Mouse (Mus musculus) liver, embryonic 12.5 days (tissue): ENCODE results near the gene Foxn2. TPM values are rescaled to one million over a fixed set of nuclear protein-coding genes. Genes with fewer than 3 reads are reported as not detected.

ENCODE experiments used
- ATAC-seq: fragments of 200-750 bp; cut with Nextera tagmentation; 2 replicates; pipeline ENCODE4 v1.8.0; 2017; ENCODE audit warnings: moderate number of reproducible peaks, mild to moderate bottlenecking, moderate library complexity
- H3K27ac ChIP-seq: fragments of 300-500 bp; sonication (generic); 2 replicates; pipeline ENCODE4 v1.5.1; 2016; ENCODE audit warnings: mild to moderate bottlenecking
- H3K27me3 ChIP-seq: fragments of 300-500 bp; sonication (generic); replicated peaks from 2 replicates; pipeline ENCODE4 v1.6.1; 2016; ENCODE audit warnings: mild to moderate bottlenecking, moderate library complexity
- H3K36me3 ChIP-seq: fragments of 300-500 bp; sonication (generic); 2 replicates; pipeline ENCODE4 v1.6.1; 2016; ENCODE audit warnings: mild to moderate bottlenecking, moderate library complexity
- H3K4me1 ChIP-seq: fragments of 300-500 bp; sonication (generic); 2 replicates; pipeline ENCODE4 v1.6.1; 2016
- H3K4me2 ChIP-seq: fragments of 300-500 bp; sonication (generic); 2 replicates; pipeline ENCODE4 v1.6.1; 2016; ENCODE audit warnings: mild to moderate bottlenecking, moderate library complexity
- H3K4me3 ChIP-seq: fragments of 300-500 bp; sonication (generic); 2 replicates; pipeline ENCODE4 v1.5.1; 2016; ENCODE audit warnings: mild to moderate bottlenecking, moderate library complexity
- H3K9ac ChIP-seq: fragments of 300-500 bp; sonication (generic); 2 replicates; pipeline ENCODE4 v1.6.1; 2016; ENCODE audit warnings: mild to moderate bottlenecking, moderate library complexity
- H3K9me3 ChIP-seq: fragments of 300-500 bp; sonication (generic); replicated peaks from 2 replicates; pipeline ENCODE4 v1.6.1; 2016; ENCODE audit warnings: mild to moderate bottlenecking, moderate library complexity
- WGBS: fragments of 180-500 bp; shearing (Covaris S2); methylation state at CpG from one replicate; pipeline ENCODE4 v1.1.7; 2016; ENCODE audit not compliant: insufficient replicate concordance; 5-methylcytosine and 5-hydroxymethylcytosine counted together
- polyA plus RNA-seq: library from polyadenylated mRNA; unstranded; fragments of >200 nt; fragmentation: Nextera tagmentation; extraction: Ambion mirVana; gene quantifications from 2 replicates; pipeline ENCODE4 v1.2.1, GENCODE M21; 2016

Foxn2 gene
- 17.5 and 18.5 TPM in 2 replicates for polyA plus RNA-seq

DNA sequence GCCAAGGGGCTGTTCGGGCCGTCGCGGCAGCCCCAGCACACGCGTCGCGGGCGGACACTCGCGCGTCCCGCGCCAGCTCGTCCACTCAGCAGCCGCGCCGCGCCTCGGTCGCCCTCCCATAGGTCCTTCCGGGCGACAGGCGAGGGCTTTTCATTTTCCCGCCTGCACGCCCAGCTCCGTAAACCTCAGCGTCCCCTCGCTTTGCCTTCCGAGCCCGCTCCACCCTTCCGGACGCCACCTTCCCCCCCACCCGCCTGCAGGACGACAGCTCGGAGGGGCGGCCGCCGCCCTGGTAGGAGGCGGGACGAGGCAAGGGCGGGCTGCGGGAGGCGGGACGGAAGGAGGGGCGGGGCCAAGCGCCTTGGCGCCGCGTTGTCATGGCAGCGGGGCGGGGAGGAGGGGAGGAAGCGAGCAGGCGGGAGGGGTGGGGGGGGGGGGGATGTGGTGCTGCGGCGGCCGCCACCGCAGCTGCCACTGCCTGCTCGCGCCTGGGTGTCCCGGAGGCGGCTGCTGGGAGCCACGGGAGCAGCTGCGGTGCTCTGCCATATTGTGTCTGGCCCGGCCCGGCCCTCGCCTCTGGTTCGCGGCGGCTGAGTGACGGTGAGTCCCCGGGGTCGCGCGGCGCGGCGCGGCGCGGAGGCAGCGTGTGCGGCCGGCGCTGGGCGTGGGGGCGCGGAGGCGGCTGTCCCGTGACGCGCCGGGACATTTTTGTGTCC lies at the start of gene Foxn2:
Foxn2 (plus strand) TSS at position 427 of the 716 bp plus-strand sequence.
- Histone ChIP-seq H3K27me3 (no peaks in the 10 kb centered on the region), H3K9ac (peak within 1 kb of the TSS; percentile 97), H3K9me3 (no peaks in the 10 kb centered on the region), H3K4me2 (peak within 1 kb of the TSS; percentile 93), H3K36me3 (no peaks in the 10 kb centered on the region), H3K4me3 (peak within 1 kb of the TSS; percentile 96), H3K27ac (peak within 1 kb of the TSS; percentile 92), H3K4me1 (peaks cover 68% of the 10 kb centered on the region)
- ATAC-seq, result peak; percentile 91
- under 1% methylated on average over 70 of the region's 93 CpGs for WGBS

DNA sequence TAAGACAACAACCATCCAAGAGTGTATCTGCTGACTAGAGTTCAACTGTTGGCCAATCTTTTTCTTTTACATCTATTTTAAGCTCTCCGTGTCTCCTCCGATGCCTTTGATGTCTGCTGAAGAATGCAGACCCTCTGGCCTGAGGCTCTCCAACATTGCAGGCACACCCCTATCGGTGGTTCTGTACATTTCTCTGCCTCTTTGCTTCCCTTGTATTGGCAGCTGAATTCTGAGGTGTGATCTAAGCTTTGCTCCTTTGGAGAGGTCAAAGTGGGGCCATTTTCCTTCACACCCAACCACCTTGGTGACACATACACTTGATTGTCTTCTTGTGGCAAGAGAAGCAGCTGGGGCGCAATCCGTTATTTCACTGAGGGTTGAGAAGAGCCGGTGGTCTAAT lies 43.0 kb upstream of the Foxn2 start:
- no peak for ATAC-seq
- Histone ChIP-seq H3K9ac (no peak overlapping the region), H3K4me2 (no peak overlapping the region), H3K4me1 (no peaks in the 10 kb centered on the region), H3K9me3 (no peaks in the 10 kb centered on the region), H3K27ac (no peak overlapping the region), H3K27me3 (0 out of 2 replicates have a peak, but pooled peaks cover 2% of the 10 kb centered on the region), H3K36me3 (no peaks in the 10 kb centered on the region), H3K4me3 (no peak overlapping the region)
- 78% methylated on average over 6 of the region's 6 CpGs for WGBS

DNA sequence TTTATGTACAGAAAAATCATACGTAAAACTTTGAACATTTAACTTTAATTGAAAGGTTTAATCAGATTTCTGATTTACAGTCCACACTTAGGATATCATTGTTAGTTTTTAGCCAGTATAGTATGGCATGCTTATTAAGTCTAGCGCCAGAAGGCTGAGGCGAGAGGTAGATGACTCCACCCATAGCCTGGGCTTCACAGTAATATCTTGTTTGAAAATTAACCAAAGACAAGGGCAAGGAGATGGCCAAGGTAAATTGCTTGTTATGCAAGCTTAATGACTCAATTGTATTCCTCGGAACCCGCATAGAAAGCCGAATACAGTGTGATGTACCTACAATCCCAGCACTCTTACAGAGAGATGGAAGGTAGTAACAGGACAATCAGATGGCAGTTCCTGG lies 42.4 kb upstream of the Foxn2 start:
- Histone ChIP-seq H3K9ac (no peak overlapping the region), H3K27ac (no peak overlapping the region), H3K9me3 (no peaks in the 10 kb centered on the region), H3K4me1 (no peaks in the 10 kb centered on the region), H3K4me3 (no peak overlapping the region), H3K36me3 (no peaks in the 10 kb centered on the region), H3K4me2 (no peak overlapping the region), H3K27me3 (peaks cover 6% of the 10 kb centered on the region)
- ATAC-seq, result no peak
- WGBS, result 80% methylated on average over 6 of the region's 6 CpGs

DNA sequence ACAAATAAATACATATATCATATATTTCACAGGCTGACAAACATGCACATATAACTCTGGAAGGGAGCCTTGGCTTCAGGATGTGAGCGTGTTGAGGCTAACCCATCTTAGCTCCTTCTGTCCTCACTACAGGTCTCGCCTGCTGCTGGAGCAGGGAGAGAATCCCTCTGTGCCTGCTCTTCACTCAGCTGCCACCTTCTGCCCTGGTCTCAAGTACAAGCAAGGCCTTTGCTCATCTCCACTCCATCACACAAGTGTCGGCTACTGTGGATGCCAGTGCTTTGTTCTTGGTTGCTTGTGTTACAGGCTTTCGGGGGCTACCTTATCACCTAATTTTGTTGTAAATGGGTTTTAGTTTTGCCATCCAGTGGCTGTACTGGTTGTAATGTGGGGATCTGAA lies 41.7 kb upstream of the Foxn2 start:
- no peaks in the 10 kb centered on the region for H3K9me3 ChIP-seq
- H3K27me3 ChIP-seq, result peaks cover 13% of the 10 kb centered on the region
- H3K36me3 ChIP-seq, result no peaks in the 10 kb centered on the region
- H3K4me2 ChIP-seq, result no peak overlapping the region
- no peak overlapping the region for H3K9ac ChIP-seq
- no peak overlapping the region for H3K4me3 ChIP-seq
- ATAC-seq, result no peak
- no peaks in the 10 kb centered on the region for H3K4me1 ChIP-seq
- H3K27ac ChIP-seq, result no peak overlapping the region
- WGBS, result 72% methylated on average over 4 of the region's 4 CpGs

DNA sequence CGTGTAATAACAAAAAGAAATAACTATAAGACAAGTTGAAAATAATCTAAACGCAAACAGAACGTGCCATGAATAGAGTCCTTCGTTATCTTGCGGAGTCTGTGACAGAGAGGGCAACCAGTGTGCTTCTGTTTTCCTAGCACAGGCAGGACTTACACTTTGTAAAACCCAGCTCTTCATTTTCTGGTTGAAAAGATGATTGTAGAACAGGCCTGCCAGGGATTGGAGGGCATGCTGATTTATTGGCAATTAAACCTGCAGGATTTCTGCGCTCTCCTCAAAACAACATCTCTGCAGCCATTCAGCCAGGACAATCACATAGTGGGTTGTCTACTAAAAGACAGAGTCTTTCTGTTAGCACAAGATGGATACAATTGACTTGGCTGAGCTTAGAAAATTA lies 40.4 kb upstream of the Foxn2 start:
- Histone ChIP-seq H3K4me3 (no peak overlapping the region), H3K27ac (no peak overlapping the region), H3K4me2 (no peak overlapping the region), H3K36me3 (no peaks in the 10 kb centered on the region), H3K9me3 (no peaks in the 10 kb centered on the region), H3K9ac (no peak overlapping the region), H3K4me1 (no peaks in the 10 kb centered on the region), H3K27me3 (peaks cover 25% of the 10 kb centered on the region)
- 70% methylated on average over 6 of the region's 6 CpGs for WGBS
- ATAC-seq, result no peak

DNA sequence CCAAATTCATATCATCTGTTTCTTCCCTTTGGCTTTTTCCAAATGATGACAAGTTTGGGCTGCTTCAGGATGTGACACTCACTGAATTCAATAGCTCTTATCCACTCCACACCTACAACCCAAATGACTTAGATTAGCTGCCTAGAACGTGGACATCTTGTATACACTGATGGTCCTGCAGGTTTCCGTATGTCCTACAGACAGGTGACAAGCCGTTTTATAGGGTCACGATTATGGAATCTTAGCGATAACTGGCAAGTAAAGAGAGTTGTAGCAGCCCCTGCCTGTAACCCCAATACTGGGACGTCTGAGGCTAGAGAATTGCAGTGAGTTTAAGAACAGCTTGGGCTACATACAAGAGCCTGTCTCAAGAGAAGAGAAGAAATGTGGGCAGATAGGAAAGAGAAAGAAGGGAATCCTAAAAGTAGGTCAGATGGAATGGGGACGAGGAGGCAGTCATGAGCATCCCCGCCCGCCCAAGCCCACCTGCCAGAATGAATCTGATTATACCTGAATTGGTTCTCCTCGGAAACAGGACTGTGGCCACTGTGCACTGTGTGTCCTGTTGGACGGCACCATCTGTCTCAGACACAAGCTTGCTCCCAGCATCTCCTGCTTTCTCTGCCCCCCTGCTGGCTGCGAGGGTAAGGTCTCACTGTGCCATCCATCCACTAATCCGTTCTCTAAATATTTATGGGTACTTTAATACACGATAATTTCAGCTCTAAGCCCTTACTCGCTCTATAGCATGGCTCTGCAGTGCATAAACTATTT lies 39.6 kb upstream of the Foxn2 start:
- Histone ChIP-seq H3K9ac (no peak overlapping the region), H3K4me3 (no peak overlapping the region), H3K36me3 (no peaks in the 10 kb centered on the region), H3K4me2 (no peak overlapping the region), H3K9me3 (no peaks in the 10 kb centered on the region), H3K27me3 (peaks cover 33% of the 10 kb centered on the region), H3K27ac (no peak overlapping the region), H3K4me1 (no peaks in the 10 kb centered on the region)
- no peak for ATAC-seq
- 61% methylated on average over 15 of the region's 15 CpGs for WGBS

DNA sequence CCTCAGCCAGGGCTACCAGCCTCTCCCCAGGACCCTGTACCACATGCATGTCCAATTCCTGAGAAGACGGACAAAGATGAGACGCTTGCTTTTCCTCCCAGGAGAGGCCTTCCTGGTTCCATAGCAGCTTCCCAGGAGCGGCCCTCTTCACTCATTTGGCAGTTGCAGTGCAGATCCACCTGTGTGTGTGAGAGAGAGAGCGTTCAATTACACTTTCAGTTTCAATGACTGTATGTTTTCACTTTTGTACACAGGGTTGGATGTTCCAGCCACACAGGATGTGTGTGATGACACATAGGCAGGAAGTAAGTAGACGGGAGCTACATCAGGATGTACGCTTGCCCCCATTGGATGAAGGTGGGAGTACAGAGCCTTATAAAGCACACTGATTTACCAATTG lies 37.2 kb upstream of the Foxn2 start:
- H3K27me3 ChIP-seq, result peaks cover 39% of the 10 kb centered on the region
- no peak for ATAC-seq
- no peaks in the 10 kb centered on the region for H3K36me3 ChIP-seq
- H3K27ac ChIP-seq, result no peak overlapping the region
- H3K4me2 ChIP-seq, result no peak overlapping the region
- no peaks in the 10 kb centered on the region for H3K4me1 ChIP-seq
- WGBS, result 60% methylated on average over 6 of the region's 6 CpGs
- no peaks in the 10 kb centered on the region for H3K9me3 ChIP-seq
- H3K4me3 ChIP-seq, result no peak overlapping the region
- no peak overlapping the region for H3K9ac ChIP-seq

DNA sequence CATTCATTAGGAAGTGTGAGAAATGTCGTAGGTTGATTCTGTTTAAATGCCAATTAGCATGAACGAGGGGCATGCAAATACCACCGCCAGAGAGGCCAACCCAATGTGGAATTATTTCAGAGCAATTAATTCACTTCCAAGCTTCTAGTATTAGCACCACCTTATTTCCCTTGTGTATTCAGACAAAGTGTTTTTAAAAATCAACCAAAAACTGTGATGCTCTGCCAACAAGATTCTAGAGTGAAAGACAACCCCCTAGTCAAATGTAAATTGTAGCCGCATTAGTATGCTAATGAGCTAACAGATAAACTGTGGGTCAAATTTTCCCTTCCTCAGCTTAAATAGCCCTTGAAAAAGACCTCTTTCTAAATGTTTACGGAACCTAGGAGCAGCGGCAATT lies 36.0 kb upstream of the Foxn2 start:
- Histone ChIP-seq H3K27me3 (peaks cover 39% of the 10 kb centered on the region), H3K9me3 (no peaks in the 10 kb centered on the region), H3K9ac (no peak overlapping the region), H3K4me2 (peak overlapping the region; percentile 41; the same call in 1 of the 2 replicates), H3K4me3 (no peak overlapping the region), H3K36me3 (no peaks in the 10 kb centered on the region), H3K4me1 (no peaks in the 10 kb centered on the region), H3K27ac (no peak overlapping the region)
- WGBS, result 22% methylated on average over 6 of the region's 6 CpGs
- ATAC-seq, result no peak

DNA sequence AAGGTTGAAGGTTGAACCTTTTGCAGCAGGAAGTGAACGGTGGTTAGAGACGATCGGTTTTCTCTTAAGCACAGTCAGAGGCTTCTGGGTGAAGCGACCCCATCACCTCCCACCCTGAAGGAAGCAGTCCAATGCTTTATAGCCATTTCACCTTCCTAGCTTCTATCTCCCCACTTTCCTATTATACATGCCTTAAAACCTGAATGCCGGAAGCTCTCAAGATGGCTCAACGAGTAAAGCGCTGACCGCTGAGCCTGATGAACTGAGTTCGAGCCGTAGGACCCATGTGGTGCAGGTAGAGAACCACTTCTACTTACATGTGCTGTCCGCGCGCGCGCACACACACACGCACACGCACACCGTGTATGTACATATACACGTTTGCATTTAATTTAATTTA lies 35.4 kb upstream of the Foxn2 start:
- ATAC-seq, result no peak
- Histone ChIP-seq H3K4me1 (peaks cover 5% of the 10 kb centered on the region; the same call in 1 of the 2 replicates), H3K36me3 (no peaks in the 10 kb centered on the region), H3K27ac (no peak overlapping the region), H3K9ac (no peak overlapping the region), H3K9me3 (no peaks in the 10 kb centered on the region), H3K4me3 (peak overlapping the region; percentile 8), H3K4me2 (peak overlapping the region; percentile 41), H3K27me3 (peaks cover 39% of the 10 kb centered on the region)
- 17% methylated on average over 19 of the region's 19 CpGs for WGBS

DNA sequence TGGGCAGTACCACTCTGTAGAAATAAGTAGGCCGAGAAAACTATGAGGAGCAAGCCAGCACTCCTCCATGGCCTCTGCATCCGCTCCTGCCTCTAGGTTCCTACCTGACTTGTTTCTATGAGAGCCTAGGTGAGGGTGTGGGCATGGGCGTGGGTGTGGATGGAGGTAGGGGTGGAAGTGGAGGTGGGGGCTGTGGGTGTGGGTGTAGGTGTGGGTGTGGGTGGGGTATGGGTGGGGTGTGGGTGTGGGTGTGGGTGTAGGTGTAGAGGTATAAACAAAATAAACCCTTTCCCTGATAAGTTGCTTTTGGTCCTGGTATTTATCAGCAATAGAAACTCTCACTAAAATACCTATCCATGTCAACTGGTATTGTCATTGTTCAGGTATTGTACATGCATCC lies 30.8 kb upstream of the Foxn2 start:
- H3K4me2 ChIP-seq, result no peak overlapping the region
- H3K9me3 ChIP-seq, result no peaks in the 10 kb centered on the region
- peaks cover 18% of the 10 kb centered on the region for H3K27me3 ChIP-seq
- no peak overlapping the region for H3K9ac ChIP-seq
- ATAC-seq, result peak; percentile 40; the same call in 1 of the 2 replicates
- no peaks in the 10 kb centered on the region for H3K36me3 ChIP-seq
- H3K27ac ChIP-seq, result no peak overlapping the region
- no peak overlapping the region for H3K4me3 ChIP-seq
- peaks cover 5% of the 10 kb centered on the region; the same call in 1 of the 2 replicates for H3K4me1 ChIP-seq
- WGBS, result 69% methylated on average over 3 of the region's 3 CpGs

DNA sequence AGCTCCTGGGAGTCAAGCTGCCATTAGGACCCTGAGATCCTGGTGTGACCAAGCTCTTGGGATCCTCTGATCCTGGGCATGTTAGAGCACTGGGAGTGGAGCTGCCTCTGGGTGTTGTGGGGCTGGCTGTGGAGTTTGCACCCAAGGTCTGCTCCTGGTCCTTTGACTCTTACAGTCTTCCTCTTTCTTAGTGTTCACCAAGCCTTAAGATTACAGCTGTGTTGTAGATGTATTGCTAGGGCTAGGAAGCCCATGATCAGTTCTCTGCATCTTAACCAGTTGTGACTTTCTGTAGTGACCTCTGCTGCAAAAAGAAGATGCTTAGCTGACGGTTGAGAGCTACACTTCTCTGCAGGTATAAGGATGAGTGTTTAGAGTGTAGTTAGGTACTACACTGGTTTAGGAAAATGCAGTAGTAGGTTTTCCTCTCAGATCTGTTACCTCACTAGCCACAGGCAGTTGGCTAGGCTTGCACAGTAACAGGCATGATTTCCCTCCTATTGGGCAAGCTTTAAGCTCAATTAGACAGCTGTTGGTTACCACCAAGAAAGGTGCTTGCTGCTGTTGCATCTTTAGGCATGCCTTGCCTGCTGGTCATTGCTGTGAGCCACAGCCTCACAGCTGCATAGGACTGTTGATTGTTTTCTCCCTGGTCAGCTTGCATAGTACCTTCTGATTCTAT lies 27.2 kb upstream of the Foxn2 start:
- Histone ChIP-seq H3K4me3 (no peak overlapping the region), H3K36me3 (no peaks in the 10 kb centered on the region), H3K4me2 (no peak overlapping the region), H3K9ac (no peak overlapping the region), H3K27me3 (no peaks in the 10 kb centered on the region), H3K27ac (no peak overlapping the region), H3K4me1 (peaks cover 5% of the 10 kb centered on the region; the same call in 1 of the 2 replicates), H3K9me3 (no peaks in the 10 kb centered on the region)
- WGBS, result 81% methylated on average over 1 of the region's 1 CpGs
- ATAC-seq, result no peak

DNA sequence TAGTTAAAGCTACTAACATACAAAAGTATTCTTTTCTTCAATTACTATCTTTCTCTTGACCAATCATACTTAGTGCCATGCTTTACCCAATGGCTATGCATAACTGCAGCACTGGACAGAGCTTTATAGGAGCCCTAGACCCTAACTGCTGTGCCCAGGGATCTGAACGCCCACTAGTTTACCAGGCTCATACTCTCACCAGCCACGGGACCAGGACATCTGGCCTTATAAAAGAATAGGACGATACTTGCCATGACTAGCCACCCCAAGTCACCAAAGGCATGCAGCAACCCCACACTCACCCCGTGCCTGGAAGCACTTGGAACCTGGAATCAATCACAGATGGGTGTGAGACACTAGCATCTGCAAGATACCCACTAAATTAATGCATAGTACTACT lies 20.1 kb upstream of the Foxn2 start:
- no peak overlapping the region for H3K4me2 ChIP-seq
- H3K4me3 ChIP-seq, result no peak overlapping the region
- no peak overlapping the region for H3K9ac ChIP-seq
- no peaks in the 10 kb centered on the region for H3K4me1 ChIP-seq
- H3K9me3 ChIP-seq, result no peaks in the 10 kb centered on the region
- no peak overlapping the region for H3K27ac ChIP-seq
- 61% methylated on average over 4 of the region's 4 CpGs for WGBS
- no peaks in the 10 kb centered on the region for H3K36me3 ChIP-seq
- ATAC-seq, result no peak
- no peaks in the 10 kb centered on the region for H3K27me3 ChIP-seq
